Mouse (Mus musculus) forebrain, embryonic 16.5 days (tissue): ENCODE measurements around the gene Mfsd7a. TPM values are rescaled to one million over a fixed set of nuclear protein-coding genes. Genes with fewer than 3 reads are reported as not detected.
A peak's percentile ranks its signal among the peaks of the same experiment; 100 is the strongest.

Source experiments
- ATAC-seq: fragments of 200-750 bp; cut with Nextera tagmentation; 2 replicates; pipeline ENCODE4 v1.8.0; 2017; ENCODE audit warnings: mild to moderate bottlenecking, moderate library complexity
- H3K27ac ChIP-seq: fragments of 300-500 bp; sonication (generic); 2 replicates; pipeline ENCODE4 v1.5.1; 2014; ENCODE audit warnings: low read length, control low read depth
- H3K27me3 ChIP-seq: fragments of 300-500 bp; sonication (generic); replicated peaks from 2 replicates; pipeline ENCODE4 v1.6.1; 2014; ENCODE audit warnings: low read length; ENCODE audit not compliant: control insufficient read depth, insufficient read depth
- H3K36me3 ChIP-seq: fragments of 300-500 bp; sonication (generic); 2 replicates; pipeline ENCODE4 v1.6.1; 2014; ENCODE audit not compliant: control insufficient read depth, insufficient read depth
- H3K4me1 ChIP-seq: fragments of 300-500 bp; sonication (generic); replicated peaks from 2 replicates; pipeline ENCODE4 v1.6.1; 2014; ENCODE audit warnings: low read length; ENCODE audit not compliant: control insufficient read depth, insufficient read depth
- H3K4me2 ChIP-seq: fragments of 300-500 bp; sonication (generic); 2 replicates; pipeline ENCODE4 v1.6.1; 2014; ENCODE audit warnings: mild to moderate bottlenecking, low read length, control low read depth
- H3K4me3 ChIP-seq: fragments of 300-500 bp; sonication (generic); replicated peaks from 2 replicates; pipeline ENCODE4 v1.5.1; 2014; ENCODE audit warnings: mild to moderate bottlenecking, low read length, control low read depth
- H3K9ac ChIP-seq: fragments of 300-500 bp; sonication (generic); replicated peaks from 2 replicates; pipeline ENCODE4 v1.6.1; 2014; ENCODE audit warnings: low read depth, low read length, control low read depth
- H3K9me3 ChIP-seq: fragments of 300-500 bp; sonication (generic); 2 replicates; pipeline ENCODE4 v1.6.1; 2016; ENCODE audit warnings: low read length; ENCODE audit not compliant: control insufficient read depth
- WGBS: fragments of 180-500 bp; shearing (Covaris S2); extraction: QIAGEN DNeasy Blood & Tissue Kit; methylation state at CpG from one replicate; pipeline ENCODE4 v1.1.7; 2014; 5-methylcytosine and 5-hydroxymethylcytosine counted together
- polyA plus RNA-seq: library from polyadenylated mRNA; unstranded; fragments of >200 nt; fragmentation: Nextera tagmentation; extraction: Ambion mirVana; gene quantifications from 2 replicates; pipeline ENCODE4 v1.2.1, GENCODE M21; 2015

The Mfsd7a gene
- polyA plus RNA-seq, 1 experiment from 2014 or later = 0.08 TPM

- no peak overlapping the region for H3K9ac ChIP-seq
- H3K27ac ChIP-seq = no peak overlapping the region
- no peaks in the 10 kb centered on the region for H3K36me3 ChIP-seq
- ATAC-seq = no peak
- no peak overlapping the region for H3K4me2 ChIP-seq
- no peaks in the 10 kb centered on the region; the same call in 1 of the 2 replicates for H3K4me1 ChIP-seq
- H3K4me3 ChIP-seq = no peak overlapping the region
- peaks cover 11% of the 10 kb centered on the region for H3K27me3 ChIP-seq
- 92% methylated on average over 3 of the region's 3 CpGs for WGBS
- H3K9me3 ChIP-seq = no peaks in the 10 kb centered on the region
These were observed 1.7 kb downstream of the Mfsd7a start for GRCm38 (mm10) chr5:108446973-108447372.

DNA sequence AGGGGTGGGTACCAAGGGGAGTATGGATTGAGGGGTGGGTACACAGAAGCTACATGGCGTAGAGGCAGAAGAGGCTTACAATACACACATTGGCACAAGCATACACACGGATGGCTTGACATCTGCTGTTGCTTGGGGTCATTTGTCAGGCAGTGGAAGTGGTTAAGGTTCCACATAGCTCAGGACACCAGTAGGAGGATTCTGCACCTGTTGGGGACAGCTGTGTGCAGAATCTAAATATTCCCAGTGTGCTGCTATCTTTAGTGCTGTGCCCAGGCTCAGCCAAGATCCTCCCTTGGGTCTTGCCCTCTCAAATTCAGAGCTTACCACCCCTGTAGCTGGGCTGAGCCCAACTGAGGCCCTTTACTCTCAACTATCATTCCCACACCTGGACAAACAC lies 12.6 kb downstream of the Mfsd7a start:
- H3K27ac ChIP-seq = no peak overlapping the region
- peaks cover 9% of the 10 kb centered on the region for H3K27me3 ChIP-seq
- H3K4me1 ChIP-seq = peaks cover 12% of the 10 kb centered on the region
- no peak overlapping the region for H3K4me2 ChIP-seq
- no peaks in the 10 kb centered on the region for H3K9me3 ChIP-seq
- H3K36me3 ChIP-seq = peaks cover 5% of the 10 kb centered on the region; the same call in 1 of the 2 replicates
- WGBS = 78% methylated on average over 2 of the region's 2 CpGs
- no peak for ATAC-seq
- no peak overlapping the region for H3K4me3 ChIP-seq
- H3K9ac ChIP-seq = no peak overlapping the region

- H3K4me3 ChIP-seq = peak within 1 kb of the TSS; percentile 80
- ATAC-seq = peak; percentile 94
- H3K9ac ChIP-seq = peak within 1 kb of the TSS; percentile 81
- under 1% methylated on average over 42 of the region's 42 CpGs for WGBS
- H3K36me3 ChIP-seq = peaks cover 12% of the 10 kb centered on the region
- peak within 1 kb of the TSS; percentile 42; the same call in 1 of the 2 replicates for H3K27ac ChIP-seq
- H3K4me2 ChIP-seq = peak within 1 kb of the TSS; percentile 90
- peaks cover 9% of the 10 kb centered on the region for H3K27me3 ChIP-seq
- H3K9me3 ChIP-seq = no peaks in the 10 kb centered on the region
- H3K4me1 ChIP-seq = peaks cover 12% of the 10 kb centered on the region
These were observed 14.7 kb downstream of the Mfsd7a start, which contains the start of gene Atp5k for GRCm38 (mm10) chr5:108433804-108434587. Gene Atp5k (minus strand): TSS chr5:108434448.

DNA sequence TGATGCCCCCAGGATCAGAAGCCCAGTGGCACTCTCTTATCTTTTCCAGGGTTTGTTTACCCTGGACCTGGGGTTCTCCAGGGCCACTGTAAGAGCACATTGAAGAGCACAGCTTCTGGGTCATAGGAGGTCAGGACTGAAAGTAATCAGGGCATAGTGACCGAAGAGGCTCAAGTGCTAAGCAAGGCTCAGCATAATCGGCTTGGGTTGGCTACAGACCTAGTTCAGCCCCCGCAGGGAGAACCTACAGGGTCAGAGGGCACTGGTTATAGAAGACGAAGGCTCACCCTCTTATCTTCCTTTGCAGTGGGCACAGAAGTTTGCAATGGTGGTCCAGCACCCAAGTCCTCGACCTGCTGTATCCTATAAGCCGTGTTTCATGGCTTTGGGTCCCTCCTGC lies 17.5 kb downstream of the Mfsd7a start:
- H3K27me3 ChIP-seq = peaks cover 2% of the 10 kb centered on the region; the same call in 1 of the 2 replicates
- peaks cover 12% of the 10 kb centered on the region for H3K36me3 ChIP-seq
- no peak overlapping the region for H3K27ac ChIP-seq
- no peak overlapping the region for H3K4me3 ChIP-seq
- H3K9ac ChIP-seq = no peak overlapping the region
- no peak for ATAC-seq
- no peak overlapping the region for H3K4me2 ChIP-seq
- peaks cover 12% of the 10 kb centered on the region for H3K4me1 ChIP-seq
- no peaks in the 10 kb centered on the region for H3K9me3 ChIP-seq
- WGBS = 93% methylated on average over 6 of the region's 6 CpGs

- ATAC-seq = no peak
- H3K9me3 ChIP-seq = no peaks in the 10 kb centered on the region
- H3K9ac ChIP-seq = no peak overlapping the region
- no peak overlapping the region for H3K4me3 ChIP-seq
- H3K4me2 ChIP-seq = no peak overlapping the region
- peaks cover 7% of the 10 kb centered on the region for H3K36me3 ChIP-seq
- no peak overlapping the region for H3K27ac ChIP-seq
- no peaks in the 10 kb centered on the region for H3K4me1 ChIP-seq
- 68% methylated on average over 1 of the region's 1 CpGs for WGBS
- H3K27me3 ChIP-seq = no peaks in the 10 kb centered on the region
These were observed 21.5 kb downstream of the Mfsd7a start for GRCm38 (mm10) chr5:108427186-108427585.

GRCm38 (mm10) chr5:108423427-108423826 lies 25.3 kb downstream of the Mfsd7a start:
- 85% methylated on average over 2 of the region's 2 CpGs for WGBS
- H3K4me2 ChIP-seq = no peak overlapping the region
- no peaks in the 10 kb centered on the region for H3K27me3 ChIP-seq
- no peaks in the 10 kb centered on the region for H3K36me3 ChIP-seq
- H3K27ac ChIP-seq = no peak overlapping the region
- no peaks in the 10 kb centered on the region for H3K4me1 ChIP-seq
- H3K9me3 ChIP-seq = no peaks in the 10 kb centered on the region
- H3K9ac ChIP-seq = no peak overlapping the region
- no peak overlapping the region for H3K4me3 ChIP-seq
- ATAC-seq = no peak

DNA sequence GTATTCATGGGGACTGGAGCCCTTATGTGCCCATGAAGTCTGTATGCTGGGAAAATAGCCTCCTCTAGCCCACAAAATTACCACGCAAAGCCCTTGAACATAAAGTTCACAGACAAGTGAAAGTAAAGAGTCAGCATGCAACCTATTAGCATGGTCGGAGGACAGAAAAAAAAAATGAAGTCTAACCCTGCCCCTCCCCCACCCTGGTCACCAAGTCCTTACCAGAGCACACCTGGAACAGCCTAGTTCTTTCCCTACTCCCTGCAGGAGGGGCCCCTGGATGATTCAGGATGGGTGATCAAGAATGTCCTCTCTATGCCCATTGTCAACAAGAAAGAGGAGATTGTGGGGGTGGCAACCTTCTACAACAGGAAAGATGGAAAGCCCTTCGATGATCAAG lies 25.9 kb downstream of the Mfsd7a start:
- H3K4me2 ChIP-seq = no peak overlapping the region
- no peaks in the 10 kb centered on the region for H3K36me3 ChIP-seq
- H3K27ac ChIP-seq = no peak overlapping the region
- no peak overlapping the region for H3K9ac ChIP-seq
- 87% methylated on average over 3 of the region's 3 CpGs for WGBS
- H3K9me3 ChIP-seq = no peaks in the 10 kb centered on the region
- no peaks in the 10 kb centered on the region for H3K4me1 ChIP-seq
- H3K4me3 ChIP-seq = no peak overlapping the region
- ATAC-seq = no peak
- no peaks in the 10 kb centered on the region for H3K27me3 ChIP-seq

DNA sequence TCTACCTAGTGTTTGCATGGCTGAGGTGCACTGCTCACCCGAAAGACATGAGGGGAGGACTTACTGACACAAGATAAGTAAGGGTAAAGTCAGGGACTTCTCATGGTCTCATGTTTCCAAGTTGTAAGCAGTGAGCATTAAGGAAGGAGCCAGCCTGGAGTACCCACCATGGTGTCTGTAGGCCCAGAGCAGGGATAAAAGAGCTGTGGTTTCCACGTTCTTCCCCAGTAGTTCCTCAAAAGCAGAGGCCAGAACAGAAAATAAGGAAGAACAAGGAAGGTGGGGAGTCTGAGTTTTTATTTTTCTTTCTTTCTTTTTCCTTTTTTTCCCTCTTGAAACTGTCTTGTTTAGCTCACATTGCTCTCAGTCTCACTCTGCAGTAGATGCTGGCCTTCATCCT lies 34.0 kb downstream of the Mfsd7a start:
- Histone ChIP-seq H3K27ac (no peak overlapping the region), H3K4me2 (no peak overlapping the region), H3K4me1 (no peaks in the 10 kb centered on the region), H3K9me3 (no peaks in the 10 kb centered on the region), H3K9ac (no peak overlapping the region), H3K27me3 (no peaks in the 10 kb centered on the region), H3K4me3 (no peak overlapping the region), H3K36me3 (no peaks in the 10 kb centered on the region)
- ATAC-seq = no peak
- 73% methylated on average over 2 of the region's 2 CpGs for WGBS

DNA sequence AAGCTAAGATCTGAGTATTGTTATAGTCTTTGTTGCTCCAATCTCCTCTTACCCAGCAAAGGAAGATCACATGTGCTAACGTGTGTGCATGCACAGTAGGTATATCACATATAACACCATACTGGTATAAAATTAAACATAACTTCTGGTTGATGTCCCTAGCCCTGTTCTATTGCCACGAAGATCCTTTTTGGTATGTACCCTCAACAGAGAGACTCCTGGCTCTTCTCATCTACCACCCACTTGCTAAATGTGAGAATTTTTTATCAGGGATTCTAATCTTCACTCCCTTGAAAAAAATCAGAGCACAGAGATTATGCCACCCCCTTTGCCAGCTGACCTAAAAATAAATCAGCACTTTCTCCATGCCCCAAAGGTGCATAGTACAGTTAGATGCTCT lies 41.7 kb downstream of the Mfsd7a start:
- no peak overlapping the region for H3K4me2 ChIP-seq
- H3K4me1 ChIP-seq = no peaks in the 10 kb centered on the region
- H3K36me3 ChIP-seq = no peaks in the 10 kb centered on the region
- 79% methylated on average over 2 of the region's 2 CpGs for WGBS
- H3K27ac ChIP-seq = no peak overlapping the region
- no peak for ATAC-seq
- no peaks in the 10 kb centered on the region for H3K9me3 ChIP-seq
- no peak overlapping the region for H3K9ac ChIP-seq
- no peak overlapping the region for H3K4me3 ChIP-seq
- no peaks in the 10 kb centered on the region for H3K27me3 ChIP-seq
